Mouse (Mus musculus) hindbrain, embryonic 11.5 days (tissue): Measurements from ENCODE around the gene Nudt22. TPM values are rescaled to one million over a fixed set of nuclear protein-coding genes. Genes with fewer than 3 reads are reported as not detected.

Source experiments
- ATAC-seq: fragments of 200-750 bp; cut with Nextera tagmentation; 2 replicates; pipeline ENCODE4 v1.8.0; 2017; ENCODE audit warnings: mild to moderate bottlenecking, moderate TSS enrichment, moderate library complexity; ENCODE audit not compliant: low FRiP score
- DNase-seq: peaks from one replicate; pipeline ENCODE4 v3.0.0-alpha.2; 2015; ENCODE audit warnings: low spot score
- H3K27ac ChIP-seq: fragments of 300-500 bp; sonication (generic); 2 replicates; pipeline ENCODE4 v1.5.1; 2014; ENCODE audit warnings: mild to moderate bottlenecking, low read depth, low read length
- H3K27me3 ChIP-seq: fragments of 300-500 bp; sonication (generic); 2 replicates; pipeline ENCODE4 v1.6.1; 2014; ENCODE audit warnings: mild to moderate bottlenecking, low read length, moderate library complexity, mixed read lengths; ENCODE audit not compliant: control insufficient read depth, insufficient read depth
- H3K36me3 ChIP-seq: fragments of 300-500 bp; sonication (generic); 2 replicates; pipeline ENCODE4 v1.6.1; 2014; ENCODE audit warnings: mild to moderate bottlenecking, low read length, moderate library complexity, mixed read lengths; ENCODE audit not compliant: control insufficient read depth, insufficient read depth
- H3K4me1 ChIP-seq: fragments of 300-500 bp; sonication (generic); replicated peaks from 2 replicates; pipeline ENCODE4 v1.6.1; 2014; ENCODE audit warnings: low read length, mixed read lengths; ENCODE audit not compliant: control insufficient read depth, insufficient read depth
- H3K4me2 ChIP-seq: fragments of 300-500 bp; sonication (generic); replicated peaks from 2 replicates; pipeline ENCODE4 v1.6.1; 2014; ENCODE audit warnings: mild to moderate bottlenecking, low read depth, low read length
- H3K4me3 ChIP-seq: fragments of 300-500 bp; sonication (generic); 2 replicates; pipeline ENCODE4 v1.5.1; 2014; ENCODE audit warnings: low read depth, low read length
- H3K9ac ChIP-seq: fragments of 300-500 bp; sonication (generic); 2 replicates; pipeline ENCODE4 v1.6.1; 2014; ENCODE audit warnings: low read depth, low read length
- H3K9me3 ChIP-seq: fragments of 300-500 bp; sonication (generic); 2 replicates; pipeline ENCODE4 v1.6.1; 2016; ENCODE audit warnings: low read length; ENCODE audit not compliant: control insufficient read depth
- WGBS: fragments of 180-500 bp; shearing (Covaris S2); extraction: QIAGEN DNeasy Blood & Tissue Kit; methylation state at CpG from one replicate; pipeline ENCODE4 v1.1.7; 2014; 5-methylcytosine and 5-hydroxymethylcytosine counted together
- polyA plus RNA-seq: library from polyadenylated mRNA; unstranded; fragments of >200 nt; fragmentation: Nextera tagmentation; extraction: Ambion mirVana; gene quantifications from 2 replicates; pipeline ENCODE4 v1.2.1, GENCODE M21; 2014

The Nudt22 gene
- polyA plus RNA-seq, 1 experiment from 2014 or later: 19.3 TPM

- no peak overlapping the region for H3K9ac ChIP-seq
- peaks cover 23% of the 10 kb centered on the region for H3K36me3 ChIP-seq
- ATAC-seq: no peak
- H3K4me2 ChIP-seq: no peak overlapping the region
- H3K27me3 ChIP-seq: no peaks in the 10 kb centered on the region
- H3K4me1 ChIP-seq: no peaks in the 10 kb centered on the region
- no peak for DNase-seq
- H3K9me3 ChIP-seq: no peaks in the 10 kb centered on the region
- 95% methylated on average over 5 of the region's 5 CpGs for WGBS
- no peak overlapping the region for H3K27ac ChIP-seq
- no peak overlapping the region for H3K4me3 ChIP-seq
Observed at GRCm38 (mm10) chr19:7029531-7029930, 33.6 kb upstream of the Nudt22 start.

GRCm38 (mm10) chr19:7020224-7020641, 24.3 kb upstream of the Nudt22 start:
- peak; percentile 57 for DNase-seq
- H3K36me3 ChIP-seq: peaks cover 16% of the 10 kb centered on the region; the same call in 1 of the 2 replicates
- no peaks in the 10 kb centered on the region for H3K27me3 ChIP-seq
- H3K9me3 ChIP-seq: no peaks in the 10 kb centered on the region
- WGBS: 53% methylated on average over 3 of the region's 3 CpGs
- H3K4me2 ChIP-seq: no peak overlapping the region
- no peak overlapping the region for H3K27ac ChIP-seq
- H3K4me3 ChIP-seq: no peak overlapping the region
- no peaks in the 10 kb centered on the region for H3K4me1 ChIP-seq
- no peak overlapping the region for H3K9ac ChIP-seq
- no peak for ATAC-seq

GRCm38 (mm10) chr19:7019191-7019590, 23.3 kb upstream of the Nudt22 start, which contains the start of gene Fermt3:
Gene Fermt3, minus strand, starts transcription at chr19:7019469.
- Histone ChIP-seq H3K27ac (no peak within 1 kb of the TSS), H3K4me1 (no peaks in the 10 kb centered on the region), H3K9me3 (no peaks in the 10 kb centered on the region), H3K4me2 (no peak within 1 kb of the TSS), H3K4me3 (no peak within 1 kb of the TSS), H3K27me3 (no peaks in the 10 kb centered on the region), H3K36me3 (peaks cover 16% of the 10 kb centered on the region; the same call in 1 of the 2 replicates), H3K9ac (no peak within 1 kb of the TSS)
- WGBS: 87% methylated on average over 5 of the region's 5 CpGs
- no peak for DNase-seq
- no peak for ATAC-seq

GRCm38 (mm10) chr19:7018546-7018945, 22.6 kb upstream of the Nudt22 start:
- H3K27ac ChIP-seq: no peak overlapping the region
- no peaks in the 10 kb centered on the region for H3K27me3 ChIP-seq
- no peak overlapping the region for H3K9ac ChIP-seq
- DNase-seq: no peak
- H3K4me3 ChIP-seq: no peak overlapping the region
- no peak overlapping the region for H3K4me2 ChIP-seq
- H3K9me3 ChIP-seq: no peaks in the 10 kb centered on the region
- WGBS: 93% methylated on average over 11 of the region's 11 CpGs
- ATAC-seq: no peak
- H3K4me1 ChIP-seq: no peaks in the 10 kb centered on the region
- H3K36me3 ChIP-seq: peaks cover 16% of the 10 kb centered on the region; the same call in 1 of the 2 replicates

- H3K36me3 ChIP-seq: peaks cover 11% of the 10 kb centered on the region; the same call in 1 of the 2 replicates
- H3K27ac ChIP-seq: no peak overlapping the region
- no peaks in the 10 kb centered on the region for H3K27me3 ChIP-seq
- ATAC-seq (no peak), DNase-seq (no peak)
- no peaks in the 10 kb centered on the region for H3K4me1 ChIP-seq
- H3K9me3 ChIP-seq: no peaks in the 10 kb centered on the region
- no peak overlapping the region for H3K9ac ChIP-seq
- WGBS: 89% methylated on average over 12 of the region's 12 CpGs
- no peak overlapping the region for H3K4me3 ChIP-seq
- no peak overlapping the region for H3K4me2 ChIP-seq
Observed at GRCm38 (mm10) chr19:7017541-7018457, 21.9 kb upstream of the Nudt22 start.

- no peak for ATAC-seq
Observed at GRCm38 (mm10) chr19:7014481-7015135, 18.7 kb upstream of the Nudt22 start.

GRCm38 (mm10) chr19:7013984-7014383, 18.1 kb upstream of the Nudt22 start:
- H3K9me3 ChIP-seq: no peaks in the 10 kb centered on the region
- no peak overlapping the region for H3K4me3 ChIP-seq
- no peak overlapping the region for H3K27ac ChIP-seq
- no peaks in the 10 kb centered on the region for H3K36me3 ChIP-seq
- 83% methylated on average over 9 of the region's 9 CpGs for WGBS
- no peak for ATAC-seq
- no peak overlapping the region for H3K4me2 ChIP-seq
- H3K27me3 ChIP-seq: no peaks in the 10 kb centered on the region
- no peak overlapping the region for H3K9ac ChIP-seq
- no peaks in the 10 kb centered on the region for H3K4me1 ChIP-seq
- DNase-seq: no peak

More at GRCm38 (mm10) chr19:7014481-7015135, 18.7 kb upstream of the Nudt22 start:
- no peak overlapping the region for H3K9ac ChIP-seq
- no peak overlapping the region for H3K4me3 ChIP-seq
- no peak for DNase-seq
- no peak overlapping the region for H3K27ac ChIP-seq
- no peaks in the 10 kb centered on the region for H3K9me3 ChIP-seq
- WGBS: 92% methylated on average over 20 of the region's 20 CpGs
- no peak overlapping the region for H3K4me2 ChIP-seq
- H3K27me3 ChIP-seq: no peaks in the 10 kb centered on the region
- peaks cover under 1% of the 10 kb centered on the region; the same call in 1 of the 2 replicates for H3K36me3 ChIP-seq
- no peaks in the 10 kb centered on the region for H3K4me1 ChIP-seq

- H3K9me3 ChIP-seq: no peaks in the 10 kb centered on the region
- no peak overlapping the region for H3K4me2 ChIP-seq
- no peaks in the 10 kb centered on the region for H3K27me3 ChIP-seq
- no peak overlapping the region for H3K9ac ChIP-seq
- no peak overlapping the region for H3K27ac ChIP-seq
- ATAC-seq: no peak
- H3K4me1 ChIP-seq: no peaks in the 10 kb centered on the region
- no peaks in the 10 kb centered on the region for H3K36me3 ChIP-seq
- WGBS: 74% methylated on average over 4 of the region's 4 CpGs
- DNase-seq: no peak
- no peak overlapping the region for H3K4me3 ChIP-seq
Observed at GRCm38 (mm10) chr19:7012426-7012825, 16.5 kb upstream of the Nudt22 start.
